Mouse (Mus musculus) fat pad, adult 2 months (tissue): ENCODE data around the gene Rasgef1b.

ENCODE experiments used
- DNase-seq: peaks from one replicate; pipeline ENCODE4 v3.0.0-alpha.2; 2011; ENCODE audit warnings: low read depth, low spot score; ENCODE audit errors: extremely low read depth

The Rasgef1b gene

DNA sequence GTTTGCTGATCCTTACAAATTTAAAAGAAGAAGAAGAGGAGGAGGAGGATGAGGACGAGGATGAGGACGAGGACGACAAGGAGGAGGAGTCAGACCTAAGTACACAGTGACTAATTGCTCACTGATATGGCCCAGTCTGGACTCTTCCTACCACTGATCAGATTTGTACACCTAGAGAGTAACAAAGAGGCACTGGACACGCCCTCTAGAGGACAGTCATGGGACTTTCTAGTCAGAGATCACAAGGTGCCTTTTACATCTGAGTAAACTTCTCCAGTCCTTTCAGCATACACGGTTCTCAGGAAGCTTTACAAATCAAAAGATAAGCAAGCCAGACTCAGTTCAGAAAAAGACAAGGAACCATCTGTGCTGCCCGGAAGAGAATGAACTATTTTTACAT lies 20.2 kb downstream of the Rasgef1b start:
- no peak for DNase-seq

DNA sequence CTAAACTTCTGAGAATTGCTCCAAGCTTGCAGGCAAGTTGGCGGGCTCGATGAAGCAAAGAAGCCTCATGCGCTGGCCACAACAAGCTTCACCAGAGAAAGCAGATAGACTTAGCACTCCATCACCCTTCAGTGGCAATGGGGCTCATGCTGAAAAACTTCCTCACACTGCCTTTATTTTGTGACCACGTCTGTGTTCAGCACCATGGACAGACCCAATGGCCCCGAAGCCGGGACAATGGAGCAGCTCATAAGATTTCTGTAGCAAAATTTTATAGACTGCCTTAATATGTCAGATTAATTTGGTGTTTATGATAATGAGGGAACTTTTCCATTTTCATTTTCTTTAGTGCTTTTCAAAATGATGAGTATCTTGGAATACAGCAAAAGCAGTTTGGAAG lies 21.6 kb downstream of the Rasgef1b start:
- no peak for DNase-seq

DNA sequence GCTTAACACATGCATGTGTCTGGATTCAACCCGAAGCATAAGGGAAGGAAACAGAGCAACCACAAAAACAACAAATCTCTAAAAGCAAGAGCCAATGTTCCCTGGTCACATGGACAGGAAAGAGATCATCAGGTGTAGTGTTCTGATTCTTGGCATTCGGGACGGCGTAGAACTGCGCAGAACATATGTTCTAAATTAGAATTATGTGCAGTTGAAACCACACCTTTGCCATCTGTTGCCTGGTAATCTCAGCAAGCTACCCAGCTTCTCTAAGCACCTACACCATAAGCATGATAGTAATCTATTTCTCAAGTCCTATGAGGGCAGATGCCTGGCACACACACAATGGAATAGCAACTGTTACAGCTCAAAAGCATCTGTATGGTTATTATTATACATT lies 27.1 kb downstream of the Rasgef1b start:
- DNase-seq = no peak

DNA sequence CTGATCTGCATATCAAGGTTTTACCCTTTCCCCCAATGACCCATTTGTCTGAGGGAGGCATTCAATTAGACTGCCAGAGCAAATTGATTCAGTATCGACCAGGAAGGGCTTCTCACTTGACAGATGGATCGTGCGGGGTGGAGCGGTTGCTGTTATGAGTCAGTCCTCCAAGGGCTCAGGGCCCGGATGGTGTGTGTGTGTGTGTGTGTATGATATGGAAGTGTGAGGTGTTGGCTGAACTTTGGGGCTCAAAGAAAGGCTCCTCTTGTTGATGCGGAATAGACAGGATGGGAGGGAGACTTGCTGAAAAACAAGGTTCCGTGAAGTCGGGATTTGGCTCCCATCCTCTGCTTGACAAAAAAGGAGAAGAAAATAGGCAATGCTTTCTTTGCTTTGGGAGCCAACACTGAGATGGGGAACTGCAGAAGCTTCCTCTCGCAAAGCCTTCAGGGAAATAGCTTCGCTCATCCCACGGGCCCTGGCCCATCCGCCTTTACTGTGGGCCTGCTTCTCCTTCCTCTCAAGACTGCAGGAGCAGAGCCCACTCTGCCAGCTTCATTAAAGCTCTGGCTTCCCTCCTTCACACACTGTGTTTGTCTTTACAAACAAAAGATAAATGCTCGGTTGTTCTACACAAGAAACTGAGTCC lies 34.0 kb downstream of the Rasgef1b start:
- DNase-seq = no peak

DNA sequence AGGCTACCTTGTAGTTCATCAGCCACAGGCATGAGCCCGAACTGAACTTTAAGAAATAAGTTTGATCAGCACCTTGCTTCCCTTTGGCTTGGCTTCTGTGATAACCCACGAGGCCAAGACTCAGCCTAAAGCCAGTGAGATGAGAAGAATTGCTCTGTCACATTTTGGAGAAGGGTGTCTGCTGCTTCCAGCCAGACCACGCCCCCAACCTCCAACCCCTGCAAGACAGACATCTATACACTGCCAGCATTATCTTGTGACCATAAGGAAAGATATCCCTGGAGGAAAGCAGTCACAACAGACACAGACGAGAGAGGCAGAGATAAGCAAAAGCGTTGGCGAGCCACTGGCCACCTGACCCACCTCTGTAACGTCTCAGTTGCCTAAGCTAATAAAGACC lies 39.0 kb downstream of the Rasgef1b start:
- DNase-seq = no peak

DNA sequence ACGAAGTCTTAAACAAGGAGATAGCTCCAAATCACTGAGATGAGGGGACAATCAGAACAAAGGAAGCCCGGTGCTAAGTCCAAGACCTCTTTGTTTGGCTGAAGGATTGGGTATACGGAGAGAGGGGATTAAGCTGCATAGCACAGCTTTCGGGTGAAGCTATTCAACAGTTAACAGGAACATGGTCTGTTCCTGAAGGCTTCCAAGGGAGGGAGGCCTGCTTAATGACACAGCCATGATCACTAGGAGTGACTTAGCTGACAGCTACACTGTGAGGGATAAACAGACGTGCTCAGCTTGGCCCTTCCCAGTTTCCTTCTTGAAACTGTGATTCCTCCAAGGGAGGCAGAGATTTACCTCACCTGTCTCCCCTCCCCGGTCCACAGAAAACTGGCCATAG lies 41.0 kb downstream of the Rasgef1b start:
- no peak for DNase-seq

DNA sequence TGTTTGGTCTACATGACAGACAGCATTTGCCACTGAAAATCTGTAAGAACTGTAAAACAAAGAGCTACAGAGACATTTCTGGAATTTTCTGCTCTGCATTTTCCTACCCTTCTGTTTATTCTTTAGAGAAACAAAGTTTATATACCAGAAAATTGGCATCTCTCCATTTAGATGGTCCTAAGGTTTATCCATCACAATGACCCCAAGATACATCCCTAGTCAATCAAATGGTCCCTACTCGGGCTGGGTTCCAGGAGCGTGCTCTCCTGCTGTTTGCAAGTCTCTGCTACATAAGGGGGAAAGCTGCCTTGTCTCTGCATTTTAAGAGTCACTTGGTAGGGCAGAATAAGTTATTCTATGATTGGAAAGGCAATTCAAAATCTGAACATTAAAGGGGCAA lies 44.8 kb downstream of the Rasgef1b start:
- no peak for DNase-seq

DNA sequence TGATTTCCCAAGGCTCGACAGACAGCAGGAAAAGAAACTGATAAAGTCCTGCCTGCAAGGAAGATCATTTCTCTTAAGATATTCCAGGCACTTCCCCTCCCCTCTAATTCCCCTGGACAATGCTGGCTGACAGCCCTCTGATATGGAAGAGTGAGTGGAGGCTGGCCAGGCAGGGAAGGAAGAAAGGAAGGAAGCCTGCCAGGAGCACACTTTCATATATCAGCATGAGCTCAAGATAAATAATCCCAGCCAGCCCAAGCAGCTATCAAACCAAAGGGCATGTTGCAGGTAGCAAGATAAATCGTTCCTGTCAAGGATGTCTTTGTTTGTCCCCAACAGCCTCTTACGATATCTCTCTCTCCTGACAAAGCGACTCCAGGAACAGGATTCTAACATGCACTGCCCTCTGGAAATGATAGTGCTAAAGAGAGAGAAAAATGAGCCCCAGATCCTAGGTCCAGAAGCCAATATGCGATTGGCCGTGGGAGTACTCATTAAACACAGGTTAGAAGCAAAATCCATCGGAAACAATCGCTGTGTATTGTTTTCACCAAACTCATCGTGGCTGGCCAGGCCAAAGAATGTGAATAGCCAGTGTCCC lies 58.8 kb downstream of the Rasgef1b start:
- DNase-seq = no peak

DNA sequence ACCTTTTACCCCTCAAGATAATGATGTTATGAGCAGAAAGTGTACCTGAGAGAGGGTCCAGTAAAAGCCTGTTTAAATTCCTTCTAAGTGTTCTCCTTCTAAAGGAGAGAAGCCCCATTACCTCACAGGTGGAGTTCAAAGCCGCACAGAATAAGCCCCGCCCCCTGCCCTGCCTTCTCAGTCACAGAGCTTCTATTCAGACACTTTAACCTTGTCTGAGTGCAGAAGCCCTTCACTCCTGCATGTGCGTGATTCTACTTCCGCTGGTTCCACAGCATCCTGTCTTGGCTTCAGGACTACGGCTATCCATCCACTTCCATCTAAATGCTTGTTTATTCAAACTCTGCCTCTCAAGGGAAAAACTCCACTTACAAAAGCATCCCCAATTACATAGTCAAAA lies 72.8 kb downstream of the Rasgef1b start:
- DNase-seq = no peak

DNA sequence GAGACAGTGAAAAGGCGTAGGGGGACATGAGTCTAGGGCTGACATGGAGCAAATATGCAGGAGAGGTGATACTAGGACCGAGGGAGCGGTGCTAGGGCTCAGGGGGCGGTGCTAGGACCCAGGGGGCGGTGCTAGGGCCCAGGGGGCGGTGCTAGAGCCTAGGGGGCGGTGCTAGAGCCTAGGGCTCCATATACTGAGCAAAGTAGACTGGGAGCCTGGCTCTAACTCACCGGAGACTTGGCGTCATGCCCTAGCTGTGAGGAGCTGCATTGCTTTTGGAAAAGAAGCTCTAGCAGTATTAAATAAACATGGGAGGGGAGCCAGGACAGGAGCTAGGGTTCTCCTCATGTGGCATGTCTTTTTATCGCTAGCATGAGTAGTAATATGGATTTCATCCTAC lies 75.9 kb downstream of the Rasgef1b start:
- DNase-seq = no peak

DNA sequence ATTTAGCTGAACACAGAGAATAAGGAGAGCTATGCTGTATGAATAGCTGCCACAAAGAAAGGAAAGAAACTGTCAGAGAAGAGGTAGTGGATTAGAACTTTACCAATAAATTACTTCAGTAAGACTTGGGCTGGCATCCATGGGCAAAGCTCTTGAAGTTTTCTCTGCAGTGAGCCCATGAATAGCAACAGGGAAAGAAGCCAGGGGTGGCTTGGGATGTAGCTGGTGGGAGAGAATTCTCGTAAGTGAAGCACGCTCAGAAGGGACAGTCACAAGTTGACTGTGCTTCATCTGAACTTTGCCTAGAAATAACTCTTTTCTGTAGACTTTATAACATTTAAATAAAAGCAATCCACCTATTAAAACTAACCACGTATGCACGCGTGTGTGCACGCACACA lies 87.5 kb downstream of the Rasgef1b start:
- DNase-seq = no peak

DNA sequence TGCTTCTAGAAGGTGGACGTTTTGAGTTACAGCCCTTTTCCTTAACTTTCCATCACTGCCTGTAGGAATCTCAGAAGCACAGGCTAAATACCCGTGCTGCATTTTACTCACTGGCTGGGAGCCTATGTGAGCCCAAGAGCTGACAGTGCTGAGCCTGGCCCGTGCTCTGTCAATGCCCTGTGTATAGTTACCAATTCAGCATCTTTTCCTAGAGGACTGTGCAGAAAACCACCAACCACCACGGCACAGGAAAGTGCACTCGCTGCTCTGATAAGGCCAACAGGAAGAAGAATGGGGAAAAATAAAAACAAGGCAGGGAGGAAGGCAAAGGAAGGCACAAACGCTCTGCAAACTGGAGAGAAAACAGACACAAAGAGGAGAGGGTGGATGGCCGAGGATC lies 92.3 kb downstream of the Rasgef1b start:
- no peak for DNase-seq

DNA sequence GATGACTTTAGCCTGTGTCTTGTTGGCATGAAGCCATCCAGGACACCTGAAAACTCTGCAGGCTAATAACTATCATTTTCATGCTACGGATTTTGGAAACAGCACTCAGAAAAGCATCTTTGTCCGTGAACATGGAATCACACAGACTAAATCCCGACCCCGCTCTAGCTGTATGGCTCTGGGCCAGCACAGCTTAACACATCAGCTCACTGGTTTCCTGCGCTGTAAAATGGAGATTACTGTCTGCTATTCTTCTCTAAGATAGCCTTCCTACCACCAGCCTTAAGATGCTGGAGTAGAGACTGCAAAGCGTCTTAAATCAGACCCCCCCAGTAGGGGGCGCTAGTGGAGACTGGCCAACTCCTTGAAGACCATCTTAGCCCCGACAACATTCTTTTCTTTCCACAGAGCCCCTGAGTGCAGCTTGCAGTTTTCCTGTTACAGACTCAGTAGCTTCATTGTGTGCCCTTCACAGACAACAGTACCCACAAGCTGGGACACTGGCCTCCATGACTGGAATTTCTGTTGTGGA lies 94.8 kb downstream of the Rasgef1b start:
- DNase-seq = no peak

DNA sequence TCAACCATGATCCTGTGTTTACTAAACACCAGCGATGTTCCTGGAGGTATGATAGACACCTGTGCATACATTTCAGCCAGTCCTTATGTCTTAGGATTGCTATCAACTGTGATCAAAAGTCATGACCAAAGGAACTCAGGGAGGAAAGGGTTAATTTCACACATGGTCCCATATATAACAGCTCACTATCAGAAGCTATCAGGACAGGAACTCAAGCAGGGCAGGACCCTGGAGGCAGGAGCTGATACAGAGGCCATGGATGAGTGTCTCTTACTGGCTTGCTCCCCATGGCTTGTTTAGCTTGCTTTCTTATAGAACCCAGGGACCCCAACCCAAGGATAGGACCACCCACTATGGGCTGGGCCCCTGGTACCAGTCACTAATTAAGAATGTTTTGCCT lies 95.3 kb downstream of the Rasgef1b start:
- no peak for DNase-seq

DNA sequence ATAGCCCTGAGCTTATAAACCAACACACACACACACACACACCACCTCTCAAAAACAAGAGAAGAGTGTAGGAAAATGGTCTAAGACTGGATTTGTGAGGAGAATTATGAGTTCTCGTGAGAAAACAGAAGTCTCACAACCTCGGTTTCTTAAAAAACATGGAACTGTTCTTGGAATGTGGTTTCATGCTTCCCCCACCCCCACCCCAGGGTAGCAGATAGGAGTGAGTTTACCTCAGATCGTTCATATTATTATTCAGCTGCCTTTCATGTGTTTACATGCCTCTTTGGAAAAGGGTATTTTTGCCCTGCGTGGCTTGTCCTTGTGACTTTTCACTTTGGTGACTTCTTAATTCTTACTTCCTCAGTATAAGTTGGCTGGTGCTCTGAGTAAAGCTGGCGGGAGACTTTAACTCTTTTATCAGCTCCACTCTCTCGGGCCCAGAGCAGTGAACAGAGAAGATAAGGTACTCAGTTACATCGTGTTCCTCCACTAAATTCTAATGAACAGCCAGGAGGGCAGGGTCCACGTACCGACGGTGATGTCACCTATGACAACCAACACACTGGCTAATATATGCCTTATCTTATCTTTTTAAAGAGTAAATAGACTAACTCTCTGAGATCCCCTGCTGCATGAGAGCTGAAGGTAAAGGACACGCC lies 96.1 kb downstream of the Rasgef1b start:
- DNase-seq = no peak

DNA sequence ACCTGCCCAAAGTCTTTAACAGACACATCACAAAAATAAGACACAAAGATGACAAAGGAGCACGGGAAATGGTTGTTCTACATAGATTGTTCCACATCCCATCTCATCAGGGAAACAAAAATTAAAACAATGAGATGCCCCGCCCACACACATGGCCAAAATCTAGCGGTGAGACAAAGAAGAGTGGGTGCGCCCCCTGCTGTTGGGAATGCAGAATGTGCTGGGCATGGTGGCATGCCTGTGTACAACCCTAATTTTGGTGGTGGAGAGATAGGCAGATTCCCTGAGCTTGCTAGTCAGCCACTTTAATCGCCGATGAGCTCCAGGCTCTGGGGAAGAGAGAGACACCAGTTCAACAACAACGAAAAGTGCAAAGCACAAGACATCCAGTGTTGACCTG lies 98.8 kb downstream of the Rasgef1b start:
- DNase-seq = no peak

DNA sequence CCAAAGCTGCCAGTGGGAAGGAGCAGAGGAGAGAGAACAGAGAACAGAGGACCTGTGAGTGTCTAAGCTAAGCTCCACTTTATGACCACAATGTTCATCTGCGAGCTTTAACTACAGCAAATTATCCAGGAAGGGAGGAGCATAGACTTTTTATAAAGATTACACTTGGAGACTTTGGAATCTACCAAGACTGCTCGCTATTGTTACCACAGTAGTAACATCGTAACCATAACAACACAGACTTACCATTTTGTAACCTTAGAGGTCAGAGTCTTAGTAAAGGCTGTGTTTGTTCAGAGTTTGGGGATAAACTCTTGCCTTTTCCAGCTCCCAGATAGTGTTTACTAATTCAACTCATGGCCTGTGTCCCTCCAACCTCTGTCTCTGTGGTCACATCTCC lies 103.3 kb downstream of the Rasgef1b start:
- no peak for DNase-seq

DNA sequence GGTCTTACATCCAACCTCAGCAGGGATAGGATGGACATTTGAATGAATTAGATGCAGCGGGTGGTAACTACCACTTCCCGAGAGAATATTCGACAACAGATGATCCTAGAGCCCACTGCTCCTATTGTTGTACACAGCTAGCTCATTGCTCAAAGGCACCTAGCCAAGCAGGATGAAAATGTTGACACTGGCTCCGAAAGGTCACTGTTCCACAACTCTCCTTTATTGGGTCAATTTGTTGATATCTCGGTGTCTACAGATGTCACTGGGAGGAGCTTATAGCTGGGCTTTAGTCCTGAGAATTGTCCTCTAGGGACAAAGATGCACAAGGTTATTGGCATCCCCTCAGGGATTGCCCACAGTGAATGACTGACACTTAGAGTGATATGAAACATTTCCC lies 108.1 kb downstream of the Rasgef1b start:
- DNase-seq = no peak

DNA sequence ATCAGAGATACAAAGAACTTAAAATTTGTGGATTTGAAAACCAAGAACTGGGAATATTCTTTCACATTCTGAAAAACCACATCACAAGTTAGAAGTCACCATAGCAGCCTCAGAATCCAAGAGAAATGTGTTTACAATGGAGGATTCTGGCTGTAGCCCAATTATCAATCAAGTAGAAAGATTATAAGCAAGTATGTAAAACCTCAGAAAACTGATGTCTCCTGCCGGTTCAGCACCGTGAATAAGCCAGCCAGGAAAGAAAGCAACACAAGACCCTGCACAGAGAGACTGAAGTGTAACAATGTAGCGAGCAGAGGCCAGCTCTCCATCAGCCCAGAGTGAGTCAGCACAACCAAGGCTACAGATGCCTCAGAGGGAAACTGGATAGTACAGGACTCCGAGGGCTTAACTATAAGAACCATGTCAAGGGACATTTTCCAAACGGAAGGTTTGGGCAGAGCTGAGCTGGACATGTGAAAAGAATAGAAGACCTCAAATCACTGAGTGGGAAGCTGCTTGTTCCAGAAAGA lies 111.5 kb downstream of the Rasgef1b start:
- DNase-seq = no peak

DNA sequence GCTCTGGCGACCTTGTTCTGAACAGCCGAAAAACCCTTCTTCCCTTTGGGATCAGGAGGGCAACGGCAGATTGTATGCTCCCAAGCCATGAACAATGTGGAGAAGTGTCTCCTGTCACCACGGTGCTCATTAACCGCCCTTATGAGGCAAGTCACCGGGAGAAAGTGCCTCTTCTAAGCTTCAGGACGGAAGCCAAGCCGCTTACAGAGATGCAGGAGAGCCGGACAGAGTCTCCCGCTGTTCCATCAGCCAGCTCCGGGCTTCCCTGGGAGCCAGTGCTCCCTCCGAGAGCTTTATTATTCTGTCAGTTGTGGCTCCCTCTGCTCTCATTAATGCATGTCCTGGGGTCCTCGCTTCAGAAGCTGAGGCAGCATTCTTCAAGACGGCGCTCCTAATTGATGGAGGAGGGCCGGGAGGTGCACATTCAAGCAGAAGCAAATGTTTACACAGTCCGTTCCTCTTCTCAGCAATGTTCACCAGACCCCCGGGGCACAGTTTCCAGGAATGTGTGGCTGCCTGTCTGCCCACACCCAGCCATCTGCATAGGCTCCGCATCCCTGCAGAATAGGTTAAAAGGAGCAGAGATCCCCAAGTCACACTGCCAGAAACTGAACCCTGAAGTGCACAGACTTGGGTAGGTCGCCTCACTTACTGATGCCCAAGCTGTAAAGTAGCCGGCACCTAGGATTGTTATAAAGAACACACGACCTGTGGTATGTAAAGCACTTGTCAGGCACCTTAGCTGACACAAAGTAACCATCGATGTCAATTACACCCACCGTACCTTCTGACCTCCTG lies 115.3 kb downstream of the Rasgef1b start:
- DNase-seq = no peak

DNA sequence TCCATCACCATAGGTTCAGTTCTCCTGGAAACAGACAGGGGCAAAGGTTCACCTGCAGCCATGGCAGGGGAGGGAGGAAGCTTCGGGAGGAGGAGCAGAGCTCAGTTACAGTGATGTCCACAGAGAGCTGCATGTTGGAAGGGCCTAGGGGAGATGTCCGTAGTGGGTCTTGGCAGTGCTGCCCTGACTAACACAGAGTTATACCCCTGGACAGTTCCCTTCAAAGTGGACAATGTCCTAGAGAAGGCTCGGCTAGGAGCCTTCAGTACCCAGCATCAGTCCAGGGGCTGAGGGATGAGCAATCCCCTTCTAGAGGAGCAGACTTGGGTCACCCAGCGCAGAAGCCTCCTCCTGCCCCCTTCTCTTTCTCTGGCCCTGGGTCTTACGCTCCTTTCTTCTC lies 121.3 kb downstream of the Rasgef1b start:
- DNase-seq = no peak
